Mouse (Mus musculus) ovary, adult 10 weeks (tissue): ENCODE measurements around the gene Abcc1. TPM values are rescaled to one million over a fixed set of nuclear protein-coding genes. Genes with fewer than 3 reads are reported as not detected.

ENCODE experiments used
- polyA plus RNA-seq: library from polyadenylated mRNA; stranded (reverse); fragments of 350-450 nt; fragmentation: Illumina TruSeq; extraction: RNeasy Lipid Tissue Mini Kit (QIAGEN cat#74804); gene quantifications from one replicate; pipeline ENCODE4 v1.2.3, GENCODE M21; 2014

Gene Abcc1
- polyA plus RNA-seq, result 7.4 TPM

DNA sequence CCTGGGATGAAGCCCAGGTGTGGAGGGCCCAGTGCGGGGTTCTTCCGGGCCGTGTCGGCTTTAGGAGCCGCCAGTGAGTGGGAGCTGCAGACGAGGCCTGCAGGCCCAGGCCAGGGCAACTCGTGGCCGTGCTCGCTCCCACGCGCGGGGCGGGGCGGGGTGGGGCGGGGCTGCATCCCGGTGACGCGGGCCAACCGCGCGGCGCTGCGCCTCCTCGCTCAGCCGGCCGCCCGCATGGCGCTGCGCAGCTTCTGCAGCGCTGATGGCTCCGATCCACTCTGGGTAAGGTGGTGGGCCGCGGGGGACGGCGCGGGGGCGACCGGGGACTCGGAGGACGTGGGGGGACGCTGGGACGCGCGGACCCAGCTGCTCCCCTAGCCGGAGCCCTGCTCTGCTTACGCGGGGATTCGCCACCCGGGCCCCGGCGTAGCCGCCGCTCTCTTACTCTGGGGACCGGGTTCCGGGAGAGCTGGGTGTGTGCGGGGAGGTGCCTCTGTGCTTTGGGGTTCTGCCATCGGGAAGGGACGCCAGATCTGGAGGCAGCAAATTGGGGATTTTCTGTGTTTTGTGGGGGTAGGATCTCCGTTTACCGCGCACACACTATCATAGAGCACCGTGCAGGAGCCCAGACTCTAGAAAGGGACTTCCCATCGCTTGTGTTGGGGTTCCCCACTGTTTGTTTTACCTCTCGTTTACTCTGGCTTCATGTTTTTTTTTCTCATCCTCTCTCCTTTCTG is at the start of gene Abcc1:
Abcc1 (plus strand) TSS at position 197 of the 737 bp plus-strand sequence.

DNA sequence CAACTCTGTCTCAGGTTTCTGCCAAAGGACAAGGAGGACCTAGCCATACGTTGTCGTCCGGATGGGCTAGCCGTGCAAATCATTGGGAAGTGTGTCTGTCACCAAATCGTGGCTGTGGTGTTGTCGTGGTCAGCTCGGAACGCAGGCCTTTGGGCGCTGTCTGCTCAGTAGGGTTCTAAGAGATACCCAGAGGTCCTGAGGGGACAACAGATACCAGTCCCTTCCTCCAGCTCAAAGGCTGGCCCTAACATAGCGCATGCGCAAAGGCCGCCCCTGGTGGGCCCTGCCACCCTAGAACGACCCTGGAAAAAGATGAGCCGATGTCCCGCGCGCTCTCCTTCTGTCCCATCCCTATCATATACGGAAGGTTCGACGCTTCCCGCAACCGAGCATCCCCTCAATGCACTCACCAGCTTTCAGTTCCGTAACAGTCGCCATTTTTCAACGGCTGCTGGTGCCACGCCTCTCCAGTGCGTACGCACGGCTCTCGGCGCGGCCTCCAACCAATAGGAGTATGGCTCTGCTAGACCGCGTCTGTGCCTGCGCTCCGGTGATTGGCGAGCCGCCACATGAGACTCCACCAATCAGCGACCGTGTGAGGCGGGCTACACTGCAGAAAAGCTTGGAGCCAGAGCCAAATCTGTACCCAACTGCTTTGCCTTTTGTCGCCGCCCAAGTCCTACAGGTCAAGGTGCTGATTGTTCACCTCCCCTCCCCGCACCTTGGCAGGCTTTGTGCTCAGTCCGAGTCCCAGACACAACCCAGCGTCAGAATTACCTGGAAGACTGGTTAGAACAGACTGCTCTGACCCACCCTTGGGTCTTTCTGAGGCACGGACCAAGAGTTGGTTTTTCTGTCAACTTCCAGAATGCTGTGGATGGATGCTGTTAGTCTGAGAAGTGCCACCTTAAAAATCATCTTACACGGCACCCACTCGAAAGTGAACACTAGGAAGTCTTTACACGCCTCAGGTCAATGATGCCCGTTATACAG is 44.2 kb upstream of the Abcc1 start, which contains the start of gene Fopnl:
Fopnl (minus strand) TSS at position 522 of the 993 bp plus-strand sequence.

Other genes starting within 250 kb of the Abcc1 start
- 22.0 TPM for gene Nde1, start 198.3 kb upstream of the Abcc1 start, polyA plus RNA-seq
- gene Marf1, start 198.2 kb upstream of the Abcc1 start, polyA plus RNA-seq, result 70.1 TPM
- gene Myh11, start 70.2 kb upstream of the Abcc1 start, polyA plus RNA-seq, result 92.9 TPM
- 89.5 TPM for gene Fopnl, start 44.2 kb upstream of the Abcc1 start, polyA plus RNA-seq
- 1.9 TPM for gene A630010A05Rik, start 200.8 kb downstream of the Abcc1 start, polyA plus RNA-seq